Mouse (Mus musculus): ENCODE results near the gene Olfr70.

DNA sequence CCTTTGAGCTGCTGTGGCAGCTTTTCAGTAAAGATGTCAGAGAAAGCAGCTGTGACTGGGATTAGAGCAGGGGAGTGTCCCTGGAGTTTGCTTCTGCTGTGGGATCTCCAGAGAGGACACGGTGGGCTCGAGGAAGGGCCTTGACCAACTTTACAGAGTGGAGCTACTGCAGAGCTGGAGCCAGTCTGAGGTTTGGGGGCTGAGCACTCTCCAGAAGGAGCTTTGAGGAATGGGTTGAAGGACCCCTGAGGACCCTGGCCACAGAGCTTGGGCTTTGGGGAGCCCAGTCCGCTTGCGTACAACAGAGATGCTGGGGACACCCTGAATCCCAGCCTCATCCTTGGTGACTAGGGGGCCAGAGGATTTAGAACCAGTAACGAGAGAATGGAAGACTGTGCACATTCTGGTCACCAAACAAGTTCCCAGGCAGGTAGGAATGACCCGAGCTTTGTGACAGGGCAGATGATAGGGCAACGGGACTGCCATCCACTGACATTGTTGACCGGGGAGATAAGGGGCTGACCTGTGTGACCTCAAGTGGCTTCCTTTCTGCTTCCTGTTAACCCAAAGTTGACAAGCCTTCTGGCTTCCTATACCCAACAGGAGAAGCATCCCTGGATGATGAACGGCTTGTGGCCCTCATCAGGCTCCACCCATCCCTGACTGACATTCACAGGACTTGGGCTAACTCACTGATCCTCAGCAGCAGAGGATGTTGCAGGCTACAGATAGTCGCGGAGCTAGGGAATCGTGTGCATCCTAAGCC lies 25.8 kb upstream of the Olfr70 start:
- no peak for TF ChIP-seq POLR2A (IDR thresholded peaks at IDR 0.05; ENCODE audit: insufficient read length, low read depth)
- TF ChIP-seq REST (IDR thresholded peaks at IDR 0.05; ENCODE audit: insufficient read depth, insufficient read length), result no peak
- TF ChIP-seq POLR2AphosphoS2 (IDR thresholded peaks at IDR 0.05; ENCODE audit: insufficient read length, low read depth), result no peak
- TF ChIP-seq MYOG (IDR thresholded peaks at IDR 0.05; ENCODE audit: control insufficient read depth in 1 of 3, insufficient read depth in 1 of 3, insufficient read length in 2 of 3, low read depth in 2 of 3), result no peak
